Mouse (Mus musculus) hindbrain, embryonic 10.5 days (tissue): ENCODE results near the gene Iqsec1. TPM values are rescaled to one million over a fixed set of nuclear protein-coding genes. Genes with fewer than 3 reads are reported as not detected.

ENCODE experiments used
- DNase-seq: peaks from one replicate; pipeline ENCODE4 v3.0.0-alpha.2; 2017; ENCODE audit warnings: low spot score
- H3K27ac ChIP-seq: fragments of 300-500 bp; sonication (generic); 2 replicates; pipeline ENCODE4 v1.5.1; 2016; ENCODE audit warnings: mild to moderate bottlenecking, moderate library complexity
- H3K27me3 ChIP-seq: fragments of 300-500 bp; sonication (generic); 2 replicates; pipeline ENCODE4 v1.6.1; 2016; ENCODE audit warnings: mild to moderate bottlenecking; ENCODE audit not compliant: poor library complexity, insufficient read depth, severe bottlenecking
- H3K36me3 ChIP-seq: fragments of 300-500 bp; sonication (generic); 2 replicates; pipeline ENCODE4 v1.6.1; 2016; ENCODE audit warnings: mild to moderate bottlenecking, moderate library complexity
- H3K4me1 ChIP-seq: fragments of 300-500 bp; sonication (generic); replicated peaks from 2 replicates; pipeline ENCODE4 v1.6.1; 2016; ENCODE audit warnings: mild to moderate bottlenecking
- H3K4me3 ChIP-seq: fragments of 300-500 bp; sonication (generic); 2 replicates; pipeline ENCODE4 v1.5.1; 2016; ENCODE audit warnings: mild to moderate bottlenecking, moderate library complexity
- H3K9me3 ChIP-seq: fragments of 300-500 bp; sonication (generic); 2 replicates; pipeline ENCODE4 v1.6.1; 2016; ENCODE audit warnings: mild to moderate bottlenecking, moderate library complexity
- WGBS: fragments of 180-500 bp; shearing (Covaris S2); methylation state at CpG from one replicate; pipeline ENCODE4 v1.1.7; 2016; 5-methylcytosine and 5-hydroxymethylcytosine counted together
- polyA plus RNA-seq: library from polyadenylated mRNA; unstranded; fragments of >200 nt; fragmentation: Nextera tagmentation; extraction: Ambion mirVana; gene quantifications from 2 replicates; pipeline ENCODE4 v1.2.1, GENCODE M21; 2016

Iqsec1 gene
- polyA plus RNA-seq, 1 experiment from 2014 or later = 13.8 TPM

GRCm38 (mm10) chr6:90762120-90762736 lies 226.3 kb downstream of the Iqsec1 start:
- DNase-seq = no peak
- Histone ChIP-seq H3K4me1 (peaks cover 89% of the 10 kb centered on the region), H3K27ac (no peak overlapping the region), H3K27me3 (no peaks in the 10 kb centered on the region), H3K4me3 (no peak overlapping the region), H3K36me3 (peaks cover 18% of the 10 kb centered on the region), H3K9me3 (no peaks in the 10 kb centered on the region)
- WGBS = 88% methylated on average over 2 of the region's 2 CpGs

- H3K4me1 ChIP-seq = peaks cover 88% of the 10 kb centered on the region
- H3K4me3 ChIP-seq = no peak overlapping the region
- no peak for DNase-seq
- peaks cover 12% of the 10 kb centered on the region for H3K36me3 ChIP-seq
- no peaks in the 10 kb centered on the region for H3K27me3 ChIP-seq
- no peaks in the 10 kb centered on the region for H3K9me3 ChIP-seq
- H3K27ac ChIP-seq = peak overlapping the region; percentile 72
- WGBS = 90% methylated on average over 4 of the region's 4 CpGs
Measured at GRCm38 (mm10) chr6:90761301-90762056, 227.0 kb downstream of the Iqsec1 start.

- no peak for DNase-seq
- WGBS = 72% methylated on average over 5 of the region's 5 CpGs
- Histone ChIP-seq H3K27me3 (no peaks in the 10 kb centered on the region), H3K27ac (peak overlapping the region; percentile 72), H3K4me1 (peaks cover 83% of the 10 kb centered on the region), H3K36me3 (peaks cover 11% of the 10 kb centered on the region; the same call in 1 of the 2 replicates), H3K9me3 (no peaks in the 10 kb centered on the region), H3K4me3 (no peak overlapping the region)
Measured at GRCm38 (mm10) chr6:90760886-90761285, 227.6 kb downstream of the Iqsec1 start.

- Histone ChIP-seq H3K9me3 (no peaks in the 10 kb centered on the region), H3K36me3 (peaks cover 11% of the 10 kb centered on the region; the same call in 1 of the 2 replicates), H3K27me3 (no peaks in the 10 kb centered on the region), H3K4me3 (no peak overlapping the region), H3K4me1 (peaks cover 72% of the 10 kb centered on the region), H3K27ac (peak overlapping the region; percentile 72)
- 69% methylated on average over 2 of the region's 2 CpGs for WGBS
- peak; percentile 52 for DNase-seq
Measured at GRCm38 (mm10) chr6:90759754-90760153, 228.7 kb downstream of the Iqsec1 start.

- Histone ChIP-seq H3K27ac (no peak overlapping the region; the same call in none of the 2 replicates), H3K9me3 (no peaks in the 10 kb centered on the region), H3K36me3 (peaks cover 11% of the 10 kb centered on the region; the same call in 1 of the 2 replicates), H3K4me3 (no peak overlapping the region), H3K27me3 (no peaks in the 10 kb centered on the region), H3K4me1 (peaks cover 56% of the 10 kb centered on the region)
- 88% methylated on average over 2 of the region's 2 CpGs for WGBS
- no peak for DNase-seq
Measured at GRCm38 (mm10) chr6:90758155-90758554, 230.3 kb downstream of the Iqsec1 start.

GRCm38 (mm10) chr6:90757427-90757883 lies 231.0 kb downstream of the Iqsec1 start:
- Histone ChIP-seq H3K9me3 (no peaks in the 10 kb centered on the region), H3K36me3 (0 out of 2 replicates have a peak, but pooled peaks cover 11% of the 10 kb centered on the region), H3K27ac (peak overlapping the region; percentile 71), H3K27me3 (no peaks in the 10 kb centered on the region), H3K4me3 (no peak overlapping the region), H3K4me1 (peaks cover 51% of the 10 kb centered on the region)
- 74% methylated on average over 12 of the region's 12 CpGs for WGBS
- no peak for DNase-seq

- Histone ChIP-seq H3K27ac (0 out of 2 replicates have a peak overlapping the region, but pooled peaks have one; percentile 71), H3K27me3 (no peaks in the 10 kb centered on the region), H3K4me1 (peaks cover 46% of the 10 kb centered on the region), H3K36me3 (0 out of 2 replicates have a peak, but pooled peaks cover 4% of the 10 kb centered on the region), H3K4me3 (no peak overlapping the region), H3K9me3 (no peaks in the 10 kb centered on the region)
- 82% methylated on average over 5 of the region's 5 CpGs for WGBS
- DNase-seq = no peak
Measured at GRCm38 (mm10) chr6:90756561-90756960, 231.9 kb downstream of the Iqsec1 start.

- no peak for DNase-seq
- 88% methylated on average over 6 of the region's 6 CpGs for WGBS
Measured at GRCm38 (mm10) chr6:90755613-90755941, 232.9 kb downstream of the Iqsec1 start.

GRCm38 (mm10) chr6:90754927-90755612 lies 233.4 kb downstream of the Iqsec1 start:
- Histone ChIP-seq H3K27me3 (no peaks in the 10 kb centered on the region), H3K4me1 (peaks cover 31% of the 10 kb centered on the region)
- WGBS = 81% methylated on average over 7 of the region's 7 CpGs

More at GRCm38 (mm10) chr6:90755613-90755941, 232.9 kb downstream of the Iqsec1 start:
- Histone ChIP-seq H3K9me3 (no peaks in the 10 kb centered on the region), H3K4me1 (peaks cover 36% of the 10 kb centered on the region), H3K27me3 (no peaks in the 10 kb centered on the region), H3K36me3 (0 out of 2 replicates have a peak, but pooled peaks cover 4% of the 10 kb centered on the region), H3K4me3 (no peak overlapping the region), H3K27ac (no peak overlapping the region)

GRCm38 (mm10) chr6:90754093-90754492 lies 234.4 kb downstream of the Iqsec1 start:
- no peak overlapping the region for H3K4me3 ChIP-seq
- H3K27ac ChIP-seq = no peak overlapping the region
- no peaks in the 10 kb centered on the region for H3K9me3 ChIP-seq
- no peaks in the 10 kb centered on the region for H3K27me3 ChIP-seq
- DNase-seq = no peak
- 0 out of 2 replicates have a peak, but pooled peaks cover 4% of the 10 kb centered on the region for H3K36me3 ChIP-seq
- H3K4me1 ChIP-seq = peaks cover 27% of the 10 kb centered on the region
- WGBS = 90% methylated on average over 2 of the region's 2 CpGs

More at GRCm38 (mm10) chr6:90754927-90755612, 233.4 kb downstream of the Iqsec1 start:
- Histone ChIP-seq H3K9me3 (no peaks in the 10 kb centered on the region), H3K36me3 (0 out of 2 replicates have a peak, but pooled peaks cover 4% of the 10 kb centered on the region), H3K27ac (no peak overlapping the region), H3K4me3 (no peak overlapping the region)
- no peak for DNase-seq

- DNase-seq = no peak
- H3K27me3 ChIP-seq = no peaks in the 10 kb centered on the region
- no peak overlapping the region for H3K27ac ChIP-seq
- H3K36me3 ChIP-seq = peaks cover 7% of the 10 kb centered on the region; the same call in 1 of the 2 replicates
- H3K4me1 ChIP-seq = peaks cover 24% of the 10 kb centered on the region
- H3K9me3 ChIP-seq = no peaks in the 10 kb centered on the region
- H3K4me3 ChIP-seq = no peak overlapping the region
Measured at GRCm38 (mm10) chr6:90753656-90754055, 234.8 kb downstream of the Iqsec1 start.

GRCm38 (mm10) chr6:90751624-90752023 lies 236.9 kb downstream of the Iqsec1 start:
- Histone ChIP-seq H3K27me3 (no peaks in the 10 kb centered on the region), H3K4me1 (0 out of 2 replicates have a peak, but pooled peaks cover 7% of the 10 kb centered on the region), H3K4me3 (no peak overlapping the region), H3K9me3 (no peaks in the 10 kb centered on the region), H3K36me3 (peaks cover 7% of the 10 kb centered on the region; the same call in 1 of the 2 replicates), H3K27ac (no peak overlapping the region)
- 95% methylated on average over 3 of the region's 3 CpGs for WGBS
- no peak for DNase-seq
